Mouse (Mus musculus) cerebellum, adult 2 months (tissue): Measurements from ENCODE around the gene Afap1. TPM values are rescaled to one million over a fixed set of nuclear protein-coding genes. Genes with fewer than 3 reads are reported as not detected.

Experiments used
- DNase-seq, 2 experiments: peaks; one replicate each; pipeline ENCODE4 v3.0.0; 2021
- H3K27ac ChIP-seq: fragments of 200-500 bp; 2 replicates; pipeline ENCODE4 v1.5.1; 2012; ENCODE audit warnings: low read length, control low read depth, inconsistent platforms; ENCODE audit not compliant: insufficient read depth
- H3K27me3 ChIP-seq: fragments of 200-500 bp; 2 replicates; pipeline ENCODE4 v1.6.1; 2012; ENCODE audit warnings: inconsistent platforms, mild to moderate bottlenecking, low read length, moderate library complexity; ENCODE audit not compliant: control insufficient read depth, insufficient read depth
- H3K4me1 ChIP-seq: fragments of 200-500 bp; 2 replicates; pipeline ENCODE4 v1.6.1; 2011; ENCODE audit warnings: low read length; ENCODE audit not compliant: control insufficient read depth, insufficient read depth
- H3K4me3 ChIP-seq: fragments of 200-500 bp; replicated peaks from 2 replicates; pipeline ENCODE3; 2011; ENCODE audit warnings: mild to moderate bottlenecking, low read depth, low read length, control low read depth; ENCODE audit not compliant: insufficient read depth
- CTCF ChIP-seq: fragments of 200-500 bp; IDR thresholded peaks from 2 replicates; pipeline ENCODE4 v1.5.1; 2011; ENCODE audit warnings: low read depth, mild to moderate bottlenecking, control low read depth, low read length, moderate library complexity, borderline replicate concordance; ENCODE audit not compliant: insufficient read depth
- POLR2A ChIP-seq: fragments of 200-500 bp; IDR thresholded peaks from 2 replicates; pipeline ENCODE4 v1.6.1; 2011; ENCODE audit warnings: low read length, control low read depth, borderline replicate concordance; ENCODE audit not compliant: insufficient read depth
- WGBS: fragments of 180-500 bp; shearing (Covaris S2); methylation state at CpG from one replicate; pipeline ENCODE4 v1.1.7; 2018; 5-methylcytosine and 5-hydroxymethylcytosine counted together
- polyA plus RNA-seq: library from polyadenylated mRNA; depleted of rRNA; stranded (reverse); fragments of >200 nt; gene quantifications from 2 replicates; pipeline ENCODE4 v1.2.3, GENCODE M21; 2012

Gene Afap1
- polyA plus RNA-seq, 1 experiment, result 13.6 TPM

GRCm38 (mm10) chr5:35970380-35971105 lies 77.4 kb downstream of the Afap1 start:
- Histone ChIP-seq H3K27me3 (no peaks in the 10 kb centered on the region), H3K4me3 (no peak overlapping the region), H3K27ac (0 out of 2 replicates have a peak overlapping the region, but pooled peaks have one; percentile 55), H3K4me1 (no peaks in the 10 kb centered on the region)
- 65% methylated on average over 12 of the region's 12 CpGs for WGBS
- TF ChIP-seq CTCF (no peak), POLR2A (no peak)
- peak in 1 of 2 experiments; percentile 36 for DNase-seq

GRCm38 (mm10) chr5:35971841-35972578 lies 78.9 kb downstream of the Afap1 start:
- H3K27me3 ChIP-seq, result no peaks in the 10 kb centered on the region
- no peak overlapping the region for H3K4me3 ChIP-seq
- no peaks in the 10 kb centered on the region for H3K4me1 ChIP-seq
- H3K27ac ChIP-seq, result no peak overlapping the region
- 64% methylated on average over 10 of the region's 10 CpGs for WGBS
- TF ChIP-seq CTCF (peak; percentile 92), POLR2A (no peak)
- peak; percentile 54 to 70 for DNase-seq

GRCm38 (mm10) chr5:35972739-35973138 lies 79.6 kb downstream of the Afap1 start:
- WGBS, result 95% methylated on average over 7 of the region's 7 CpGs
- no peak for DNase-seq
- Histone ChIP-seq H3K4me3 (no peak overlapping the region), H3K4me1 (no peaks in the 10 kb centered on the region), H3K27me3 (no peaks in the 10 kb centered on the region), H3K27ac (no peak overlapping the region)
- TF ChIP-seq CTCF, result no peak
- TF ChIP-seq POLR2A, result no peak

GRCm38 (mm10) chr5:35973800-35974199 lies 80.7 kb downstream of the Afap1 start:
- no peak overlapping the region for H3K4me3 ChIP-seq
- H3K27ac ChIP-seq, result no peak overlapping the region
- TF ChIP-seq CTCF, result no peak
- no peak for TF ChIP-seq POLR2A
- 66% methylated on average over 12 of the region's 12 CpGs for WGBS
- H3K27me3 ChIP-seq, result no peaks in the 10 kb centered on the region
- H3K4me1 ChIP-seq, result no peaks in the 10 kb centered on the region
- DNase-seq, result no peak

- DNase-seq, result no peak
- Histone ChIP-seq H3K4me1 (no peaks in the 10 kb centered on the region), H3K27me3 (no peaks in the 10 kb centered on the region), H3K4me3 (no peak overlapping the region), H3K27ac (no peak overlapping the region)
- TF ChIP-seq CTCF (no peak), POLR2A (no peak)
- WGBS, result 91% methylated on average over 15 of the region's 15 CpGs
These were observed 81.1 kb downstream of the Afap1 start for GRCm38 (mm10) chr5:35974265-35974664.

- WGBS, result 12% methylated on average over 5 of the region's 5 CpGs
- DNase-seq, result peak; percentile 41 to 61
- Histone ChIP-seq H3K4me3 (no peak overlapping the region), H3K27me3 (no peaks in the 10 kb centered on the region), H3K27ac (no peak overlapping the region), H3K4me1 (no peaks in the 10 kb centered on the region)
- peak; percentile 84 for TF ChIP-seq CTCF
- TF ChIP-seq POLR2A, result no peak
These were observed 82.6 kb downstream of the Afap1 start for GRCm38 (mm10) chr5:35975681-35976080.

GRCm38 (mm10) chr5:35980542-35980941 lies 87.4 kb downstream of the Afap1 start:
- 93% methylated on average over 5 of the region's 5 CpGs for WGBS
- no peaks in the 10 kb centered on the region for H3K4me1 ChIP-seq
- DNase-seq, result no peak
- TF ChIP-seq CTCF (no peak), POLR2A (no peak)
- H3K27me3 ChIP-seq, result no peaks in the 10 kb centered on the region
- no peak overlapping the region for H3K27ac ChIP-seq
- no peak overlapping the region for H3K4me3 ChIP-seq

- H3K27me3 ChIP-seq, result no peaks in the 10 kb centered on the region
- TF ChIP-seq POLR2A, result no peak
- TF ChIP-seq CTCF, result no peak
- no peaks in the 10 kb centered on the region for H3K4me1 ChIP-seq
- DNase-seq, result no peak
- no peak overlapping the region for H3K4me3 ChIP-seq
- no peak overlapping the region for H3K27ac ChIP-seq
- WGBS, result 54% methylated on average over 5 of the region's 5 CpGs
These were observed 88.2 kb downstream of the Afap1 start for GRCm38 (mm10) chr5:35981341-35981740.
